Mouse (Mus musculus) frontal cortex, postnatal 10 days (tissue): Measurements from ENCODE around the gene Lrrtm3.
A peak's percentile ranks its signal among the peaks of the same experiment; 100 is the strongest.

Experiments used
- DNase-seq, 2 experiments: peaks; one replicate each; pipeline ENCODE4 v3.0.0; 2022; ENCODE audit warnings: low spot score in 2 of 2, mixed read lengths in 1 of 2

Lrrtm3 gene

DNA sequence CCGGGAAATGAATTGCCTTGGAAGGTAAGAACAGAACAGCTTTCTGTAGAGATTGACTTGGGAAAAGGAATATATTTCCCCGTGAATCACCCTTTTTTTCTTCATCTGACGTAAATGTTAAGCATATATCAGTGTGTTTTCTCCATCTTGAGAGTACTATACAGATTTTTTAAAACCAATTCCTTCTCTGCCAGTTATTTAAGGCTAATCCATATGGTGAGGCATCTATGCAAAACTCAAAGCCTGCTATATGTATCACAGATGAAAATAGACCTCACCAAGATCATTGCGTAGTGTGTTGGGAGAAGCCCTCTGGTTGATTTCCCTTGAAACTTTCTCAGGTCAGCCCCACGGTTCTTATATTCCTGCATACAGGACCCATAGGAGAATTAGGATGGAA is 195.5 kb downstream of the Lrrtm3 start:
- no peak for DNase-seq

DNA sequence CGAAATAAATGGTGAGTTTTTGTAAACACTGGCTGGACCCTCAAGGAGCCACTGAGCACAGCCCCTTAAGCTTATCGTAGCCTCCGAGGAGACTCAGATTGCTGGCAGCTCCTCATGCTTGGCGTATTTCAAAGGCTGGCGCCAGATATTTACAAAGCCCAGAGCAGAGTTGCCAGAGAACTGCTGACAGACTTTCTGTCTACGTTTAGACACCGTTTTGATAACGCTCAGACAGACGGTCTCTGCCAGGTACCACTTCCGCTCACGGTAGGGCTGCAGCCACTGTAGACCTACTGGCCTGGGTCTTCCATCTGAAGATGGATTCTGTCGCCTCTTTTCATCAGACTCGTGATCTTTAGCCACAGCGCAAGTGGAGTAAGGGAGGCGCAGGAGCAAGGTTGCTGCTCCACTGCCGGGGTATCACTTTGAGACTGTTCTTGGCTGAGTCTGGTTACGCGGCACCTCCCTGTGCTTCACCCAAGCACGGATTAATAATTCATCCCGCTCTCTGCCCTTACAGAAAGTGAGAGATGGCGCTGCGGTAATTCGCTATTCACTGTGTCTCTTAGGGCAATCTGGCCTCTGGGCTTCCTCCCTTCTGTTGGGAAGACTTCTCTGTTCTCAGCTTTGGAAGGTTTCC is 203.5 kb downstream of the Lrrtm3 start:
- no peak for DNase-seq

DNA sequence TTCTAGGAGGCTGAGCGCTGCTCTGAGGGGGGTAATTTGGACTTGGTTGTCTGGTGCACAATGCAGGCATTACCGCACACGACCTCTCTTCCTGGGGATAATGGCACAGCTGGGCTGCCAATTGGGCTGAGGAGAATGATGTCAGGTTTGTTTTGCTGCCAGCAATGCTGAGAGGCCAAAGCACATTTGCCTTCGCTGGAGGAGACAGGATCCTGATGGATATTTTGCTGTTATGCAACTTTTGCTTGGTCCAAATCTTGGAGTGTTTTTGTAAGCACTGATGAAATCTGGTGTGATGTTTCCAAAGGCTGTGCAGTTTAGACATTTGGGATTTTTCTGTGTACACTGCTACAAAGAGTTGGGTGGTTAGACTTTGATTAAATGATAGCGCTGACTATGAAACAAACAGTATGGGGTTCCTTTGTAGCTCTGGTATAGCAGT is 209.6 kb downstream of the Lrrtm3 start:
- DNase-seq = peak in 1 of 2 experiments; percentile 8
